Mouse (Mus musculus) stomach, embryonic 15.5 days (tissue): ENCODE measurements at regions not wholly inside any gene's neighbourhood (a gene's known extent, or its start where the extent isn't known, plus 50 kb on each side); places are given as distances from the start of the nearest gene placed in this dataset.

Experiments
- ATAC-seq: fragments of 200-750 bp; cut with Nextera tagmentation; 2 replicates; pipeline ENCODE4 v1.8.0; 2017; ENCODE audit warnings: low read depth, moderate number of reproducible peaks, moderate TSS enrichment; ENCODE audit not compliant: insufficient read depth, low FRiP score
- H3K27ac ChIP-seq: fragments of 300-500 bp; sonication (generic); 2 replicates; pipeline ENCODE4 v1.5.1; 2015; ENCODE audit warnings: mild to moderate bottlenecking, inconsistent platforms
- H3K27me3 ChIP-seq: fragments of 300-500 bp; sonication (generic); replicated peaks from 2 replicates; pipeline ENCODE4 v1.6.1; 2015; ENCODE audit warnings: inconsistent platforms
- H3K36me3 ChIP-seq: fragments of 300-500 bp; sonication (generic); 2 replicates; pipeline ENCODE4 v1.6.1; 2015; ENCODE audit warnings: inconsistent platforms
- H3K4me1 ChIP-seq: fragments of 300-500 bp; sonication (generic); 2 replicates; pipeline ENCODE4 v1.6.1; 2015; ENCODE audit warnings: inconsistent platforms
- H3K4me2 ChIP-seq: fragments of 300-500 bp; sonication (generic); 2 replicates; pipeline ENCODE4 v1.6.1; 2015; ENCODE audit warnings: mild to moderate bottlenecking, inconsistent platforms
- H3K4me3 ChIP-seq: fragments of 300-500 bp; sonication (generic); replicated peaks from 2 replicates; pipeline ENCODE4 v1.5.1; 2015; ENCODE audit warnings: inconsistent platforms
- H3K9ac ChIP-seq: fragments of 300-500 bp; sonication (generic); 2 replicates; pipeline ENCODE4 v1.6.1; 2015; ENCODE audit warnings: inconsistent platforms
- H3K9me3 ChIP-seq: fragments of 300-500 bp; sonication (generic); 2 replicates; pipeline ENCODE4 v1.6.1; 2016; ENCODE audit warnings: inconsistent platforms
- WGBS: fragments of 180-500 bp; shearing (Covaris S2); methylation state at CpG from one replicate; pipeline ENCODE4 v1.1.7; 2015; 5-methylcytosine and 5-hydroxymethylcytosine counted together

GRCm38 (mm10) chr10:46321040-46321439 lies 743.4 kb downstream of the Hace1 start:
- ATAC-seq: no peak
- WGBS: 83% methylated on average over 3 of the region's 3 CpGs

GRCm38 (mm10) chr10:46329052-46329451 lies 751.4 kb downstream of the Hace1 start:
- H3K36me3 ChIP-seq: no peaks in the 10 kb centered on the region
- no peak overlapping the region for H3K4me3 ChIP-seq
- ATAC-seq: no peak
- H3K27ac ChIP-seq: no peak overlapping the region
- H3K4me2 ChIP-seq: no peak overlapping the region
- no peaks in the 10 kb centered on the region for H3K9me3 ChIP-seq
- H3K4me1 ChIP-seq: no peaks in the 10 kb centered on the region
- WGBS: 81% methylated on average over 1 of the region's 1 CpGs
- H3K9ac ChIP-seq: no peak overlapping the region
- H3K27me3 ChIP-seq: no peaks in the 10 kb centered on the region

More at GRCm38 (mm10) chr10:46321040-46321439, 743.4 kb downstream of the Hace1 start:
- Histone ChIP-seq H3K27ac (no peak overlapping the region), H3K9me3 (no peaks in the 10 kb centered on the region), H3K4me2 (no peak overlapping the region), H3K36me3 (no peaks in the 10 kb centered on the region), H3K9ac (no peak overlapping the region), H3K27me3 (no peaks in the 10 kb centered on the region), H3K4me3 (no peak overlapping the region), H3K4me1 (no peaks in the 10 kb centered on the region)

GRCm38 (mm10) chr10:46331599-46332283 lies 754.1 kb downstream of the Hace1 start:
- no peak for ATAC-seq
- Histone ChIP-seq H3K4me3 (no peak overlapping the region), H3K4me1 (no peaks in the 10 kb centered on the region), H3K36me3 (no peaks in the 10 kb centered on the region), H3K27ac (no peak overlapping the region), H3K9ac (no peak overlapping the region), H3K27me3 (no peaks in the 10 kb centered on the region), H3K4me2 (no peak overlapping the region), H3K9me3 (no peaks in the 10 kb centered on the region)

GRCm38 (mm10) chr10:46333231-46333630 lies 755.6 kb downstream of the Hace1 start:
- ATAC-seq: no peak
- no peak overlapping the region for H3K9ac ChIP-seq
- no peak overlapping the region for H3K4me3 ChIP-seq
- no peak overlapping the region for H3K4me2 ChIP-seq
- no peaks in the 10 kb centered on the region for H3K9me3 ChIP-seq
- H3K27ac ChIP-seq: no peak overlapping the region
- H3K4me1 ChIP-seq: no peaks in the 10 kb centered on the region
- H3K36me3 ChIP-seq: no peaks in the 10 kb centered on the region
- no peaks in the 10 kb centered on the region for H3K27me3 ChIP-seq

- Histone ChIP-seq H3K4me3 (no peak overlapping the region), H3K9me3 (no peaks in the 10 kb centered on the region), H3K4me2 (no peak overlapping the region), H3K27me3 (no peaks in the 10 kb centered on the region), H3K9ac (no peak overlapping the region), H3K27ac (no peak overlapping the region), H3K36me3 (no peaks in the 10 kb centered on the region), H3K4me1 (no peaks in the 10 kb centered on the region)
- ATAC-seq: no peak
- 64% methylated on average over 4 of the region's 4 CpGs for whole genome bisulfite sequencing
Observed at GRCm38 (mm10) chr10:46345315-46345714, 767.7 kb downstream of the Hace1 start.

- no peaks in the 10 kb centered on the region for H3K9me3 ChIP-seq
- 60% methylated on average over 4 of the region's 4 CpGs for WGBS
- H3K27ac ChIP-seq: no peak overlapping the region
- H3K27me3 ChIP-seq: no peaks in the 10 kb centered on the region
- no peak overlapping the region for H3K9ac ChIP-seq
- no peak overlapping the region for H3K4me2 ChIP-seq
- ATAC-seq: no peak
- H3K4me1 ChIP-seq: no peaks in the 10 kb centered on the region
- no peak overlapping the region for H3K4me3 ChIP-seq
- H3K36me3 ChIP-seq: no peaks in the 10 kb centered on the region
Observed at GRCm38 (mm10) chr10:46349613-46350012, 772.0 kb downstream of the Hace1 start.

GRCm38 (mm10) chr10:46350196-46350595 lies 772.6 kb downstream of the Hace1 start:
- Histone ChIP-seq H3K4me3 (no peak overlapping the region), H3K27me3 (no peaks in the 10 kb centered on the region), H3K9ac (no peak overlapping the region), H3K4me2 (no peak overlapping the region), H3K9me3 (no peaks in the 10 kb centered on the region), H3K27ac (no peak overlapping the region), H3K4me1 (no peaks in the 10 kb centered on the region), H3K36me3 (no peaks in the 10 kb centered on the region)
- no peak for ATAC-seq
- WGBS: 50% methylated on average over 2 of the region's 2 CpGs

- ATAC-seq: no peak
- Histone ChIP-seq H3K9me3 (no peaks in the 10 kb centered on the region), H3K4me2 (no peak overlapping the region), H3K36me3 (no peaks in the 10 kb centered on the region), H3K4me1 (no peaks in the 10 kb centered on the region), H3K27ac (no peak overlapping the region), H3K4me3 (no peak overlapping the region), H3K27me3 (no peaks in the 10 kb centered on the region), H3K9ac (no peak overlapping the region)
- whole genome bisulfite sequencing: 78% methylated on average over 1 of the region's 1 CpGs
Observed at GRCm38 (mm10) chr10:46356775-46357174, 779.1 kb downstream of the Hace1 start.

GRCm38 (mm10) chr10:46373715-46374475 lies 796.3 kb downstream of the Hace1 start:
- no peaks in the 10 kb centered on the region for H3K36me3 ChIP-seq
- H3K27me3 ChIP-seq: no peaks in the 10 kb centered on the region
- no peak overlapping the region for H3K4me2 ChIP-seq
- ATAC-seq: peak; percentile 53; the same call in 1 of the 2 replicates
- H3K27ac ChIP-seq: no peak overlapping the region
- WGBS: 57% methylated on average over 7 of the region's 7 CpGs
- no peaks in the 10 kb centered on the region for H3K4me1 ChIP-seq
- no peak overlapping the region for H3K4me3 ChIP-seq
- no peak overlapping the region for H3K9ac ChIP-seq
- H3K9me3 ChIP-seq: no peaks in the 10 kb centered on the region

GRCm38 (mm10) chr10:46374646-46375045 lies 797.0 kb downstream of the Hace1 start:
- H3K27ac ChIP-seq: no peak overlapping the region
- no peak overlapping the region for H3K4me2 ChIP-seq
- 76% methylated on average over 3 of the region's 3 CpGs for WGBS
- no peaks in the 10 kb centered on the region for H3K27me3 ChIP-seq
- H3K9ac ChIP-seq: no peak overlapping the region
- no peaks in the 10 kb centered on the region for H3K4me1 ChIP-seq
- H3K9me3 ChIP-seq: no peaks in the 10 kb centered on the region
- no peak for ATAC-seq
- no peak overlapping the region for H3K4me3 ChIP-seq
- no peaks in the 10 kb centered on the region for H3K36me3 ChIP-seq

- no peak for ATAC-seq
- Histone ChIP-seq H3K4me2 (no peak overlapping the region), H3K27ac (no peak overlapping the region), H3K4me1 (no peaks in the 10 kb centered on the region), H3K9me3 (no peaks in the 10 kb centered on the region), H3K4me3 (no peak overlapping the region), H3K36me3 (no peaks in the 10 kb centered on the region), H3K27me3 (no peaks in the 10 kb centered on the region), H3K9ac (no peak overlapping the region)
- WGBS: 83% methylated on average over 4 of the region's 4 CpGs
Observed at GRCm38 (mm10) chr10:46397089-46397488, 819.5 kb downstream of the Hace1 start.

GRCm38 (mm10) chr10:46403883-46404282 lies 826.3 kb downstream of the Hace1 start:
- Histone ChIP-seq H3K27me3 (no peaks in the 10 kb centered on the region), H3K4me1 (no peaks in the 10 kb centered on the region), H3K27ac (no peak overlapping the region), H3K4me3 (no peak overlapping the region), H3K9ac (no peak overlapping the region), H3K4me2 (no peak overlapping the region), H3K9me3 (no peaks in the 10 kb centered on the region), H3K36me3 (no peaks in the 10 kb centered on the region)
- no peak for ATAC-seq
- WGBS: 73% methylated on average over 2 of the region's 2 CpGs
